Mouse (Mus musculus) stomach, embryonic 16.5 days (tissue): ENCODE results near the gene Stx18. TPM values are rescaled to one million over a fixed set of nuclear protein-coding genes. Genes with fewer than 3 reads are reported as not detected.

ENCODE experiments used
- ATAC-seq: fragments of 200-750 bp; cut with Nextera tagmentation; 2 replicates; pipeline ENCODE4 v1.8.0; 2017; ENCODE audit warnings: moderate number of reproducible peaks, moderate TSS enrichment; ENCODE audit not compliant: insufficient read depth, low FRiP score
- H3K27ac ChIP-seq: fragments of 300-500 bp; sonication (generic); 2 replicates; pipeline ENCODE4 v1.5.1; 2014; ENCODE audit warnings: low read length
- H3K27me3 ChIP-seq: fragments of 300-500 bp; sonication (generic); 2 replicates; pipeline ENCODE4 v1.6.1; 2014; ENCODE audit warnings: low read length, control low read depth, mixed read lengths; ENCODE audit not compliant: control insufficient read depth, insufficient read depth
- H3K36me3 ChIP-seq: fragments of 300-500 bp; sonication (generic); 2 replicates; pipeline ENCODE4 v1.6.1; 2014; ENCODE audit warnings: low read length; ENCODE audit not compliant: control insufficient read depth, insufficient read depth
- H3K4me1 ChIP-seq: fragments of 300-500 bp; sonication (generic); 2 replicates; pipeline ENCODE4 v1.6.1; 2014; ENCODE audit warnings: low read length, control low read depth, mixed read lengths; ENCODE audit not compliant: control insufficient read depth, insufficient read depth
- H3K4me2 ChIP-seq: fragments of 300-500 bp; sonication (generic); 2 replicates; pipeline ENCODE4 v1.6.1; 2014; ENCODE audit warnings: low read depth, low read length, mixed read lengths
- H3K4me3 ChIP-seq: fragments of 300-500 bp; sonication (generic); replicated peaks from 2 replicates; pipeline ENCODE4 v1.5.1; 2014; ENCODE audit warnings: mild to moderate bottlenecking, low read length
- H3K9ac ChIP-seq: fragments of 300-500 bp; sonication (generic); 2 replicates; pipeline ENCODE4 v1.6.1; 2014; ENCODE audit warnings: low read length
- H3K9me3 ChIP-seq: fragments of 300-500 bp; sonication (generic); replicated peaks from 2 replicates; pipeline ENCODE4 v1.6.1; 2016; ENCODE audit warnings: low read length, control low read depth; ENCODE audit not compliant: control insufficient read depth
- WGBS: fragments of 180-500 bp; shearing (Covaris S2); extraction: QIAGEN DNeasy Blood & Tissue Kit; methylation state at CpG from one replicate; pipeline ENCODE4 v1.1.7; 2014; 5-methylcytosine and 5-hydroxymethylcytosine counted together
- polyA plus RNA-seq: library from polyadenylated mRNA; unstranded; fragments of >200 nt; fragmentation: Nextera tagmentation; extraction: Ambion mirVana; gene quantifications from 2 replicates; pipeline ENCODE4 v1.2.1, GENCODE M21; 2015

Gene Stx18
- polyA plus RNA-seq, 1 experiment from 2014 or later, result 45.2 TPM

DNA sequence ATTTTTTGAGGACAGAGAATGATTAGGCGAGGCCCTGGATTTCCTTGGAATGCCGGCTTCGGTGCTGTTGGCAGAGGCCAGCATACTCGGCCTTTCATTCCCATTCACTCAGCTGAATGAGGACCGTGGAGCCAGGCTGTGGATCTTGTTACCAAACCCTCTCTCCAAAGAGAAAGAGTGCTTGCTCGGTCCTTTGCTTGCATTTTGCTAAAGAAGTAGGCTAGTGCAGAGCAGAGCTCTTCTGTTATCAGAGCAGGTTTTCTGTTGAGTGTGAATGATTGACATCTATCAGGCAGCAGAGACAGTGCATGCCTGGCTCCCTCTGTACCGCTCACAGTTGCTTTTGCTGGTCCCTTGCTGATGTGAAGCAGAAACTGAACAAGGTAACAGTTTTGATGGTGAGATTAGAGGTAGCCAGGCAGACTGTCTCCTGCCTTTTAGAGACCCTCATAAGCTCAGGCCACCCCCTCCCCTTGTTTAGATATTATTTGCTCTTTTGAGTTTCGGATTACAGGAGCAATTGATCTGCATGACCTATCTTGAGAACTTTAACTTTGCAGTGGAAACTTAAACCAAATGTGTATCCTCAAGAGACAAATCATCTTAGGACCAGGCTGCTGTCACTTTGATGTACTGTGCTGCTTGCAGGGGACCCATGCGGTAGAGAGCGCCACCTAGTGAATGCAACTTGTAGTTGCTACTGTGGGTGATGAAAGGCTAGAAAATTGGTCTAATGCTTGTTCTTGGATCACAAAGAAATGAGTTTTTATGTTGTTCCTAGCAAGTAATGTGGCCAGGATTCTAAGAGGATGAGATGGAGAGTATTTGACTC is 47.2 kb downstream of the Stx18 start:
- no peaks in the 10 kb centered on the region for H3K27me3 ChIP-seq
- H3K9ac ChIP-seq, result no peak overlapping the region
- ATAC-seq, result no peak
- H3K36me3 ChIP-seq, result no peaks in the 10 kb centered on the region
- H3K4me1 ChIP-seq, result peaks cover 12% of the 10 kb centered on the region
- no peaks in the 10 kb centered on the region for H3K9me3 ChIP-seq
- H3K4me2 ChIP-seq, result no peak overlapping the region
- no peak overlapping the region for H3K27ac ChIP-seq
- WGBS, result 21% methylated on average over 10 of the region's 10 CpGs
- no peak overlapping the region for H3K4me3 ChIP-seq

DNA sequence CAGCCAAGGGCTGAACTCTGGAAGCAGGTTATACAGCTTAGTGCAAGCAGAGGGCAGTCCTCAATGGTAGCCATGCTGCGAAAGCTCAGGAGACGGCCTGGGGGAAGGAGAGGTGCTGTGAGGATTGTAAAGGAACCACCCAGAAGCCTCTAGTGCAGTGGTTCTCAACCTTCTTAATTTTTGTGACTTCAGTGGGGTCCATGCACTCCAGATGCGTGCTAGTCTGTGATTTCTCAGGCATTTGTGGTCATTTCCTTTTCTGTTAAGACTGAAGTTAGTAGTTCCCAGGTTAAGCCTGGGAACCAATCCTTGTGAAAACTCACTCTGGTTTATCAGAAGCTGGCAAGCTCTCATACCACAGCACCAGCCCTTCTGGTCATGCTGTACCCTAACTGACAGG is 51.6 kb downstream of the Stx18 start:
- Histone ChIP-seq H3K4me2 (no peak overlapping the region), H3K36me3 (no peaks in the 10 kb centered on the region), H3K27ac (no peak overlapping the region), H3K4me1 (peaks cover 6% of the 10 kb centered on the region), H3K9ac (no peak overlapping the region), H3K27me3 (no peaks in the 10 kb centered on the region), H3K9me3 (no peaks in the 10 kb centered on the region), H3K4me3 (no peak overlapping the region)
- ATAC-seq, result no peak
- WGBS, result 90% methylated on average over 3 of the region's 3 CpGs

DNA sequence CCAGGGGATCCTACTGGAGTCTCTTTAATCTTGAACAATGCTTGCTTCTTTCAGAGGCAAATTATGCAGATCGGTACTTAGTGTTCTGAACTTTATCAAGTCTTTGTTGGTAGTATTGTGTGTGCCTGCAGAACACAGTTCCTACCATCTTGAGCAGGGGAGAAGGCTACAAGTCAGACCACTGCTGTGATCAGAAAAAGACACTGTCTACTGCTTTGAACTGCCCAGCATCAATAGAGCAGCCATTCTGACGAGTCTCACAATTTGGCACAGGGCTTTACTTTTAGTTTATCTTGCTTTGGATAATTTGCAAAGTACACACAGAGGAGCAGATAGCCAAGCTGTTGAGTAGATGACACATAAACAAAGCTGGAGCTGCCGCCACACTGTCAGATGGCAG is 52.0 kb downstream of the Stx18 start:
- peaks cover 3% of the 10 kb centered on the region for H3K4me1 ChIP-seq
- H3K27ac ChIP-seq, result no peak overlapping the region
- H3K4me3 ChIP-seq, result no peak overlapping the region
- no peak overlapping the region for H3K4me2 ChIP-seq
- no peak for ATAC-seq
- H3K9ac ChIP-seq, result no peak overlapping the region
- H3K36me3 ChIP-seq, result no peaks in the 10 kb centered on the region
- no peaks in the 10 kb centered on the region for H3K27me3 ChIP-seq
- H3K9me3 ChIP-seq, result no peaks in the 10 kb centered on the region
- WGBS, result 69% methylated on average over 3 of the region's 3 CpGs

DNA sequence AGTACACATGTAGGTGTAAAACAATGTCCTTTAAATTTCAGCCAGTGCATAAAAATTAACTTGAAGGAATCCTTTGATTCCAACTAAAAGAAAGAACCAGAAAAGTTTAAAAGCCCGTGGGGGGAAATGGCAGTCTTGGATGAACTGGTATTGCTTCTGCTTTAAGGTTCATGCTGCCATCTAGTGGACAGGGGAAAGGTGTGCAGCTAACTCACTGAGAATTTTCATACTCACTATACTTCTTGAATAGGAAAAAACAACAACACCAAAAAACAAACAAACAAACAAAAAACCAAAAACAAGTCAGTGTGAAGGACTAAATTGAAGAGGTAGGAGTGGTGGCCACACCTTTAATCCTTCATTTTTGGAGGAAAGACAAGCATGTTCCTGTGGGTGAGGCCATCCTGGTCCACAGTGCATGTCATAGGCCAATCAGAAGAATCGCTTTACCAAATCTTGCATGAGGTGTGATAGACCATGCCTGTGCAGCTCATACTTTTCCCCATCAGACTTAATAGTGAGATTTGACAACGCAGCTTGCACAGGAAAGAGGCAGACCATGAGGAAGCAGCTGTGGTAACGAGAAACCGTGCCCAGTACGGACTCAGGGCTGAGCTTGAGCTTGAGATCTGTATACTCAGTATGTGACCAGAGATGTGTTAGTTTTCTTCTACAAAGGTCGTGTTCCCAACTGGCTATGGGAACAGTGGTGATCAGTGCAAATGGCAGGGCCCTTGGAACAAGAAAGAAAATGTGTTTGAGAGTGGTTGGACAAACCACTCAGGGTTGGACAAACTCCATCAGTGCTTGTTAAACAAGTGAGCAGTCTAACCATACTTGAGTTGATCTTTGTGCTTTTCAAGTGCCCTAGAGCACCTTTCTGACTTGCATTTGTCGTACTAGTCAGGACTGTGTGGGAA is 52.8 kb downstream of the Stx18 start:
- Histone ChIP-seq H3K4me1 (no peaks in the 10 kb centered on the region), H3K27ac (no peak overlapping the region), H3K36me3 (no peaks in the 10 kb centered on the region), H3K4me3 (no peak overlapping the region), H3K9me3 (no peaks in the 10 kb centered on the region), H3K27me3 (no peaks in the 10 kb centered on the region), H3K4me2 (no peak overlapping the region), H3K9ac (no peak overlapping the region)
- ATAC-seq, result no peak; the same call in 1 of the 2 replicates
- 68% methylated on average over 8 of the region's 8 CpGs for WGBS

DNA sequence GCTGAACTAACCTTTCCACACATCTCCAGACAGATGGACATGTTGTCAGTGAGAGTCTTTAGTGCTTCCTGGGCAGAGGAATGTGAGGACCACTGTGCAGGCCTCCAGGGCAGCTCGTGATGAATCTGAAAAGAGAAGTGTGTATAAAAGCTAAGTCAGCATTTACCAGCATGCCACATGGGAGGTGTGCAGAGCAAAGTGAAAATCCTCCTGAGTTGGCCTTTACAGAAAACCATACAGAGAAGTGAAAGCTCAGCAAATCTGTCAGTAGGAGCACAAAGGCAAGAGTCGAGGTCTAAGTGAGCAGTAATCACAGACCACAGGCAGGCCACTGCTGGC is 53.4 kb downstream of the Stx18 start:
- no peaks in the 10 kb centered on the region for H3K4me1 ChIP-seq
- no peak overlapping the region for H3K4me2 ChIP-seq
- H3K27me3 ChIP-seq, result no peaks in the 10 kb centered on the region
- no peak overlapping the region for H3K9ac ChIP-seq
- ATAC-seq, result no peak
- H3K4me3 ChIP-seq, result no peak overlapping the region
- no peak overlapping the region for H3K27ac ChIP-seq
- no peaks in the 10 kb centered on the region for H3K36me3 ChIP-seq
- H3K9me3 ChIP-seq, result no peaks in the 10 kb centered on the region
- WGBS, result 72% methylated on average over 2 of the region's 2 CpGs

DNA sequence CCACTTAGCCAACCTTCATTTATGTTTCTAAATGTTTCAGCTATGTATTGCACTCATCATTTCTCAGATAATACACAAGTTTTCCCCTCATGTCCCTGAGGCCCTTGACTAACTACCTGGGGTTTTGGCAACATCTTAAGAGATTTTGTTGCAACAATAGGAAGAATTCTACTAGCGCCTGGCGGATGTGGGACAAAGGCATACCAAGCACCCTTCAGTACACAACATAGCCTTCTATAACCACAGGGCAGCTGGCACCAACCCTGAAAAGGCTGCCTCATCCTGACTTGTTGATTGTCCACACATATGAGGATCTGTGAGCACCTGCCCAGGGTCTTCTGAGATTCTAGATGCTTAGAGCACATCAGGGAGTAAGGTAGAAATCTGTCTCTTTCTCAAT is 55.8 kb downstream of the Stx18 start:
- Histone ChIP-seq H3K9me3 (no peaks in the 10 kb centered on the region), H3K27ac (no peak overlapping the region), H3K9ac (no peak overlapping the region), H3K4me1 (no peaks in the 10 kb centered on the region), H3K4me3 (no peak overlapping the region), H3K4me2 (no peak overlapping the region), H3K27me3 (no peaks in the 10 kb centered on the region), H3K36me3 (no peaks in the 10 kb centered on the region)
- whole genome bisulfite sequencing, result 92% methylated on average over 2 of the region's 2 CpGs
- ATAC-seq, result no peak

DNA sequence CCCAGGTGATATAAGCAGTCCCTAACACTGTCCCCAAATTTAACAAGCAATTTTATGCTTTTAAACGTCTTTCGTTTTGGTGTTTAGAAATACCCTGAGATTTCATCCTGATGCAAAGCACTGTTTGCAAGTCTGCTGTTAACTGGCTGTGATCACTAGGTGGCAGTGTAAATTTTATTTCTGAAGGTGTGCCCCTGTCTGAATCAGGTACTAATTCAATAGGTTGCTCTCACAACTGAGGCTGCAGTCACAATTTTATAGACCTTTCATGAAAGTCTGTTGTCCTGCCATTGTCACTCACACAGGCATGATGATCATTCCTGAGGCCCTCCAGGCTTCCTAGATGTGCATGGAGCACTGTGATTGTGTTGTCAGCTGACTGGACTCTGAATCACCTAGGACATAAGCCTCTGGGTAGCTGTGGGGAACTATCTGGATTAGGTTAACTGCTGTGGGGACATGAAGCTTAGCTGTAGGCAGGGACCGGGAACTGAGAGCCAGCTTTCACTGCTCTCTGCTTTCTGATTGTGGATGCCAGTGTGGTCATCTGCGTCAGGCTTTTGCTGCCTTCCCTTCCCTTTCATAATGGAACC is 59.1 kb downstream of the Stx18 start:
- Histone ChIP-seq H3K4me2 (no peak overlapping the region), H3K27me3 (no peaks in the 10 kb centered on the region), H3K4me1 (no peaks in the 10 kb centered on the region), H3K4me3 (no peak overlapping the region), H3K27ac (no peak overlapping the region), H3K9ac (no peak overlapping the region), H3K36me3 (no peaks in the 10 kb centered on the region), H3K9me3 (no peaks in the 10 kb centered on the region)
- WGBS, result 72% methylated on average over 4 of the region's 4 CpGs
- ATAC-seq, result no peak

DNA sequence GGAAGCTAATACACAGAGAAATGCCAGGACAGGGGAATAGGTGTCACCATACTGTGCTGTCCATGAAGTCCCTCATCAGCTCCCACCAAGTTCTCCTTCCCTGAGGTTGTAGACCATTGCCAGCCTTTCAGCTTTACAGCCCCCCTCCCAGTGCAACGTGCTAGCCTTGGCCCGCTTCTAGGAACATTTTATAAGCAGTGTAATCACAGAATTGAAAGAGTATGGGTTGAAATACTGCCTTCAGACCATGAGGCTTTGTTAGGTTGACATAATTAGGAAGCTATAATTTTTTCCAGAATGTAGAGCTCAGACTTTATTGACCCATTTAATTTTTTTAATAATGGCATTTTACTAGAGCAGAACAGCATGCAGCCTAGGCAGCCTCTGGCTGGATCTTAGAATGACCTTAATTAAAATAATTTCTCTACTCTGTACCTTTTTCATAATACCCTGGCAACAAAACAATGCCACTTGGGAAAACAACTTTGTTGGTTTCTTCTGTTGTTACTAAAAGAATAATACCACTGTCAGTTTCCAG is 60.7 kb downstream of the Stx18 start:
- Histone ChIP-seq H3K4me2 (no peak overlapping the region), H3K27me3 (no peaks in the 10 kb centered on the region), H3K9ac (no peak overlapping the region), H3K27ac (no peak overlapping the region), H3K4me3 (no peak overlapping the region), H3K9me3 (no peaks in the 10 kb centered on the region), H3K4me1 (no peaks in the 10 kb centered on the region), H3K36me3 (no peaks in the 10 kb centered on the region)
- 91% methylated on average over 2 of the region's 2 CpGs for WGBS
- no peak for ATAC-seq

DNA sequence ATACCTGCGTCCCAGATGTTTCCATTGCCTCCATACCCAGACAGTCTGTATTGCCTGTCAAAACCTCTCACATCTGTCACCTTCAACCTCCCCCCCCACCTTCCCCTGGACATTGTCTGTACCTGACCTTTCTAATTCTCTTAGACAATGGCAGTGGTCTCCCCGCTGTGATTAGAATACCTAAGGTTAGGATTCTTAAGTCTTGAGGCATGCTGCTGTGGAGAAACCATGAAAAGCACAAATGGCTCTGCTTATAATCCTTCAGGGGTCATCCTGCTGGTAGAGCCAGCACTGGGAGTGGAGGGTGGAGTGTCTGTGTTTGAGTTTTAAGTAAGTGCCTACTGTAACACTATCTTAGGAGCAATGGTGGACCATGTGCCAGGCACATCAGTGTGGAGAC is 64.4 kb downstream of the Stx18 start:
- H3K36me3 ChIP-seq, result 0 out of 2 replicates have a peak, but pooled peaks cover 7% of the 10 kb centered on the region
- no peak overlapping the region for H3K4me2 ChIP-seq
- no peaks in the 10 kb centered on the region for H3K27me3 ChIP-seq

More for the DNA sequence above, 64.4 kb downstream of the Stx18 start:
- no peak overlapping the region for H3K4me3 ChIP-seq
- no peaks in the 10 kb centered on the region for H3K4me1 ChIP-seq
- H3K27ac ChIP-seq, result no peak overlapping the region
- H3K9me3 ChIP-seq, result no peaks in the 10 kb centered on the region
- H3K9ac ChIP-seq, result no peak overlapping the region
- no peak for ATAC-seq
- 87% methylated on average over 2 of the region's 2 CpGs for WGBS
